In the genomic region with DNA sequence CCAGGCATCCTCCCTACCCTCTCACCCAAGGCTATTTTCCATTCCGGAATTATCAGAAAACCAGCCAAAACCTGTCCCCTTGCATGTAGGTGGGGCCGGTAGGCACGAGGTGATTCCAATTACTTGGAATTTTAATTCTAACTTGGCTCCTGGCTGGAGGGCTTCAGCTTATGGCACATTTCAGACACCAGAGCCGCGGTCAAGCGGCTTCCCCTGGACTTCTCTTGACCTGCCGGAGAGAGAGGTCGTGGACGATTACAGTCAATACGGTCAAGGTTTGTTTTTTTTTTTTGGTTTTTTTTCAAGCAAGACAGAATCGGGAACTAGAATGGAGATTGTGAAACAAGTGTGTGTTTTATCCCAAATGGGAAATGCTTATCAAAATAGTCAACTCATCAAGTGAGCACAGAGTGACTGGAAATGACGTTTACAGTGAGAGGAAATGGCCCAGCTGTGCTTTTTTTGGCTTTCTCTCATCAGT, we compare ENCODE assay signal across 8 mouse cellular contexts. TPM values are rescaled to one million over a fixed set of nuclear protein-coding genes. Genes with fewer than 3 reads are reported as not detected.
DNase-seq lines count a peak whose midpoint lies in the region; ATAC-seq lines count a peak whose summit lies in the region.

No protein-coding gene starts in this region.

- DNase-seq in kidney, postnatal 10 days = peak; percentile 48
- DNase-seq in kidney, adult 11 months = no peak
- DNase-seq in urinary bladder, adult 2 months (ENCODE audit: low spot score) = peak; percentile 25
- no peak for DNase-seq in urinary bladder, postnatal 10 days (ENCODE audit: low spot score)
- DNase-seq in gonadal fat pad, adult 2 months (ENCODE audit: low read depth) = peak; percentile 97
- DNase-seq in lung, postnatal 4 days = peak; percentile 50 to 54
- DNase-seq in ovary, postnatal 36 days (ENCODE audit: low spot score) = no peak

- no peak for ATAC-seq in erythroid progenitor cell, adult 5-6 weeks (replicated peaks; ENCODE audit: low FRiP score, poor library complexity, severe bottlenecking)

RNA-seq across cellular contexts. Expression of gene Gm21887, which starts 28.6 kb away (rescaled TPM):
- 220 and 239 TPM in 2 replicates for polyA plus RNA-seq in urinary bladder, adult 2 months (2012; rRNA removed)
- 106 and 190 TPM in 2 replicates for polyA plus RNA-seq in gonadal fat pad, adult 2 months (2012; rRNA removed)
- total RNA-seq in erythroid progenitor cell, adult 5-6 weeks (2015; ENCODE audit: low replicate concordance) = 47.4 and 53.7 TPM in 2 replicates
- 67.6 and 103 TPM in 2 replicates for total RNA-seq in erythroid progenitor cell, adult 5-6 weeks (2017; ENCODE audit: low replicate concordance)

Comparison
In these comparisons a context has a peak if more than half of its experiments do, and no peak if none do; other contexts are left out.
1. DNase-seq: peak in kidney, postnatal 10 days (single experiment), urinary bladder, adult 2 months (single experiment), gonadal fat pad, adult 2 months (single experiment) and lung, postnatal 4 days (2 of 2); none in kidney, adult 11 months (single experiment), urinary bladder, postnatal 10 days (single experiment) and ovary, postnatal 36 days (single experiment).